Mouse (Mus musculus): ENCODE results near the gene Cwc25.

- TF ChIP-seq CTCF (IDR thresholded peaks at IDR 0.05; ENCODE audit: control insufficient read depth, insufficient read depth, low read length), result no peak
- no peak for TF ChIP-seq POLR2A (IDR thresholded peaks at IDR 0.05; ENCODE audit: borderline replicate concordance, control insufficient read depth, low read depth, low read length)
Observed at GRCm38 (mm10) chr11:97803847-97804246, 37.5 kb upstream of the Cwc25 start.
